Mouse (Mus musculus): Measurements from ENCODE around the gene Selenoo. TPM values are rescaled to one million over a fixed set of nuclear protein-coding genes. Genes with fewer than 3 reads are reported as not detected.

Selenoo gene
- polyA plus RNA-seq, 1 experiment from 2014 or later = 17.2 TPM

- Histone ChIP-seq H3K4me3 (ENCODE audit: low read depth, low read length) (no peak overlapping the region), H3K36me3 (ENCODE audit: control insufficient read depth, insufficient read depth, low read length) (no peaks in the 10 kb centered on the region), H3K4me2 (replicated peaks; ENCODE audit: low read depth, low read length) (no peak overlapping the region), H3K9ac (ENCODE audit: low read depth, low read length) (no peak overlapping the region), H3K27me3 (ENCODE audit: control insufficient read depth, insufficient read depth, low read length) (peaks cover 5% of the 10 kb centered on the region), H3K27ac (ENCODE audit: low read depth, low read length) (no peak overlapping the region), H3K4me1 (replicated peaks; ENCODE audit: control insufficient read depth, insufficient read depth, low read length) (peaks cover 16% of the 10 kb centered on the region), H3K9me3 (ENCODE audit: control insufficient read depth, low read length) (no peaks in the 10 kb centered on the region)
- ATAC-seq (ENCODE audit: low FRiP score) (no peak), DNase-seq (ENCODE audit: low spot score) (no peak)
- 89% methylated on average over 10 of the region's 10 CpGs for WGBS
These were observed 14.8 kb upstream of the Selenoo start for GRCm38 (mm10) chr15:89073993-89074603.

GRCm38 (mm10) chr15:89074613-89075477, 14.0 kb upstream of the Selenoo start, which contains the start of gene Trabd:
Gene Trabd (plus strand): TSS chr15:89075124.
- H3K9me3 ChIP-seq (ENCODE audit: control insufficient read depth, low read length) = no peaks in the 10 kb centered on the region
- H3K27me3 ChIP-seq (ENCODE audit: control insufficient read depth, insufficient read depth, low read length) = no peaks in the 10 kb centered on the region; the same call in 1 of the 2 replicates
- DNase-seq (ENCODE audit: low spot score) (no peak), ATAC-seq (ENCODE audit: low FRiP score) (no peak; the same call in 1 of the 2 replicates)
- 28% methylated on average over 11 of the region's 11 CpGs for WGBS
- H3K4me1 ChIP-seq (replicated peaks; ENCODE audit: control insufficient read depth, insufficient read depth, low read length) = peaks cover 16% of the 10 kb centered on the region
- H3K36me3 ChIP-seq (ENCODE audit: control insufficient read depth, insufficient read depth, low read length) = no peaks in the 10 kb centered on the region
- H3K9ac ChIP-seq (ENCODE audit: low read depth, low read length) = peak within 1 kb of the TSS; percentile 89
- peak within 1 kb of the TSS; percentile 75 for H3K4me3 ChIP-seq (ENCODE audit: low read depth, low read length)
- peak within 1 kb of the TSS; percentile 93 for H3K4me2 ChIP-seq (replicated peaks; ENCODE audit: low read depth, low read length)
- H3K27ac ChIP-seq (ENCODE audit: low read depth, low read length) = peak within 1 kb of the TSS; percentile 87

DNA sequence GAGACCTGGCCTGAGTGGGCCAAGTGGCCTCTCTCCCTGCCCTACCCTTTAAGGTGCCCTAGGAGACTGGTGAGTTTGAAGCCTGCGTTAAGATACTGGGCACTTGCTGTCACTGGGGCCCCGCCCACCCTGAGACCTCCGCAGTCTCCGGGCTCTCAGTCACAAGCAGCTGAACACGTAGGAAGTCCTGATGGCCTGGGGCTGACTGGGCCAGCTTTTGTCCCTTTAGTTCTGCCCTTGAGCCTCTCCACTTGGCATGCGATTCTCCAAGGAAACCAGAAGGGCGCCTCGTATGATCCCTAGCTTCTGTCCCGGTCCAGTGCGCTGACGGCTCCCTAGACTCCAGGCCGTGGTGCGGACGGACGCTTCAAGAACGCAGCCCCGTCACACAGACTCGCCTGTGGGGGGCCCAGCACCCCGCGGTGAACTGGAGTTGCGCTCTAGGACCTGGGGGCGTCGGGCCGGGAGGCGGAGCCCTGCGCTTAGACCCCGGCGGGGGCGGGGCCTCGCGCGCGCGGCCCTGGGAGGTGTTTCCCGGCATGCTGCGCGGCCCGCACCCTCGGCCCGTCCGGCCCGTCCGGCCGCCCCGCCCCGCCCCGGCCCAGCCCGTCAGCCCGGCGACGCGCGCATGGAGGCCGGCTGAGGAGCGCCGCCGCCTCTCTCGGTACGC, 13.3 kb upstream of the Selenoo start:
- no peaks in the 10 kb centered on the region for H3K27me3 ChIP-seq (ENCODE audit: control insufficient read depth, insufficient read depth, low read length)
- H3K4me3 ChIP-seq (ENCODE audit: low read depth, low read length) = peak overlapping the region; percentile 75
- ATAC-seq (ENCODE audit: low FRiP score) (peak; percentile 91), DNase-seq (ENCODE audit: low spot score) (peak; percentile 95)
- 2% methylated on average over 28 of the region's 59 CpGs for WGBS
- H3K9ac ChIP-seq (ENCODE audit: low read depth, low read length) = peak overlapping the region; percentile 89
- no peaks in the 10 kb centered on the region for H3K9me3 ChIP-seq (ENCODE audit: control insufficient read depth, low read length)
- peak overlapping the region; percentile 87 for H3K27ac ChIP-seq (ENCODE audit: low read depth, low read length)
- peaks cover 16% of the 10 kb centered on the region for H3K4me1 ChIP-seq (replicated peaks; ENCODE audit: control insufficient read depth, insufficient read depth, low read length)
- H3K36me3 ChIP-seq (ENCODE audit: control insufficient read depth, insufficient read depth, low read length) = no peaks in the 10 kb centered on the region
- peak overlapping the region; percentile 93 for H3K4me2 ChIP-seq (replicated peaks; ENCODE audit: low read depth, low read length)

- DNase-seq (ENCODE audit: low spot score) = peak; percentile 60
- Histone ChIP-seq H3K9ac (ENCODE audit: low read depth, low read length) (peak overlapping the region; percentile 89), H3K27ac (ENCODE audit: low read depth, low read length) (peak overlapping the region; percentile 87), H3K4me1 (replicated peaks; ENCODE audit: control insufficient read depth, insufficient read depth, low read length) (peaks cover 16% of the 10 kb centered on the region), H3K4me2 (replicated peaks; ENCODE audit: low read depth, low read length) (peak overlapping the region; percentile 93), H3K9me3 (ENCODE audit: control insufficient read depth, low read length) (no peaks in the 10 kb centered on the region), H3K36me3 (ENCODE audit: control insufficient read depth, insufficient read depth, low read length) (no peaks in the 10 kb centered on the region), H3K27me3 (ENCODE audit: control insufficient read depth, insufficient read depth, low read length) (no peaks in the 10 kb centered on the region), H3K4me3 (ENCODE audit: low read depth, low read length) (peak overlapping the region; percentile 75)
- under 1% methylated on average over 25 of the region's 39 CpGs for WGBS
- ATAC-seq (ENCODE audit: low FRiP score) = peak; percentile 49
These were observed 12.6 kb upstream of the Selenoo start for GRCm38 (mm10) chr15:89076156-89076731.

DNA sequence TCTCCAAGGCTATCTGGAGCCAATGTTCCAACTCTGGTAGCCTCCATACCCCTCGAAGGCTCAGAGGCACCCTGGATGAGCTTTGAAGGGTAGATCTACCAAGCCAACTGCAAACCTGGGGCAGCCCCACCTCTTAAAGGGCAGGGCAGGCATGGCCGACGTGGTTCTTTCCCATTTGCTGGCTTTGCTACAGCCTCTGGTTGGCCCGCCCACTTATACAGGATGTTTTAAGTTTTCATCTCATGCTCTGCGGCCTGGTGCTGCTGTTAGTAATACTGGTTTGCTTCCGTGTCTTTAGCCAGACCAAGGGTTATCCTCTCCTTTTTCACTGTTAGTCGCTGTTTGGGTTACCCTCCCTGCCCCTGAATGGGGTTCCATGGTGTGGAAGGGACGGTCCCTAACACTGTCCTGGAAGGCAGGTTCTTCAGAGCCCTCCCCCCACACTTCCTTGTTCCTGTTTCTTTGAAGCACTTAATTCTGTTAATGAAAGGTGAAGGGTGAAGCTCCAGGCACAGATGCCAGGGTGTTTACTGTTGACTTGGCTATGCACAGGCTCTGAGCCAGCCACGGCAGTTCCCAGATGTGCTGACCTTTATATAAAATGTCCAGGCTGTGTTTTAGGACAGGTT, 10.6 kb upstream of the Selenoo start:
- no peak for DNase-seq (ENCODE audit: low spot score)
- Histone ChIP-seq H3K4me2 (replicated peaks; ENCODE audit: low read depth, low read length) (no peak overlapping the region), H3K36me3 (ENCODE audit: control insufficient read depth, insufficient read depth, low read length) (no peaks in the 10 kb centered on the region; the same call in 1 of the 2 replicates), H3K4me1 (replicated peaks; ENCODE audit: control insufficient read depth, insufficient read depth, low read length) (peaks cover 16% of the 10 kb centered on the region), H3K27me3 (ENCODE audit: control insufficient read depth, insufficient read depth, low read length) (no peaks in the 10 kb centered on the region), H3K9me3 (ENCODE audit: control insufficient read depth, low read length) (no peaks in the 10 kb centered on the region), H3K27ac (ENCODE audit: low read depth, low read length) (no peak overlapping the region), H3K9ac (ENCODE audit: low read depth, low read length) (no peak overlapping the region), H3K4me3 (ENCODE audit: low read depth, low read length) (no peak overlapping the region)
- 78% methylated on average over 9 of the region's 9 CpGs for WGBS
- no peak for ATAC-seq (ENCODE audit: low FRiP score)

GRCm38 (mm10) chr15:89083906-89084305, 5.0 kb upstream of the Selenoo start:
- H3K36me3 ChIP-seq (ENCODE audit: control insufficient read depth, insufficient read depth, low read length) = peaks cover 9% of the 10 kb centered on the region; the same call in 1 of the 2 replicates
- no peaks in the 10 kb centered on the region for H3K9me3 ChIP-seq (ENCODE audit: control insufficient read depth, low read length)
- no peak for DNase-seq (ENCODE audit: low spot score)
- H3K9ac ChIP-seq (ENCODE audit: low read depth, low read length) = no peak overlapping the region
- H3K27ac ChIP-seq (ENCODE audit: low read depth, low read length) = no peak overlapping the region
- no peaks in the 10 kb centered on the region for H3K4me1 ChIP-seq (replicated peaks; ENCODE audit: control insufficient read depth, insufficient read depth, low read length)
- ATAC-seq (ENCODE audit: low FRiP score) = no peak
- WGBS = 96% methylated on average over 1 of the region's 1 CpGs
- H3K4me2 ChIP-seq (replicated peaks; ENCODE audit: low read depth, low read length) = no peak overlapping the region
- no peaks in the 10 kb centered on the region for H3K27me3 ChIP-seq (ENCODE audit: control insufficient read depth, insufficient read depth, low read length)
- no peak overlapping the region for H3K4me3 ChIP-seq (ENCODE audit: low read depth, low read length)

GRCm38 (mm10) chr15:89084826-89085225, 4.1 kb upstream of the Selenoo start:
- Histone ChIP-seq H3K27ac (ENCODE audit: low read depth, low read length) (no peak overlapping the region), H3K27me3 (ENCODE audit: control insufficient read depth, insufficient read depth, low read length) (no peaks in the 10 kb centered on the region), H3K9ac (ENCODE audit: low read depth, low read length) (no peak overlapping the region), H3K4me1 (replicated peaks; ENCODE audit: control insufficient read depth, insufficient read depth, low read length) (no peaks in the 10 kb centered on the region; the same call in 1 of the 2 replicates), H3K4me3 (ENCODE audit: low read depth, low read length) (no peak overlapping the region), H3K9me3 (ENCODE audit: control insufficient read depth, low read length) (no peaks in the 10 kb centered on the region), H3K4me2 (replicated peaks; ENCODE audit: low read depth, low read length) (no peak overlapping the region), H3K36me3 (ENCODE audit: control insufficient read depth, insufficient read depth, low read length) (peaks cover 9% of the 10 kb centered on the region; the same call in 1 of the 2 replicates)
- no peak for DNase-seq (ENCODE audit: low spot score)
- WGBS = 96% methylated on average over 2 of the region's 2 CpGs
- no peak for ATAC-seq (ENCODE audit: low FRiP score)

Data from hindbrain, embryonic 11.5 days (tissue).